Mouse (Mus musculus) neutrophil, adult 5-6 weeks (primary cell): ENCODE results near the gene Ndufs2. TPM values are rescaled to one million over a fixed set of nuclear protein-coding genes. Genes with fewer than 3 reads are reported as not detected.

Experiments
- ATAC-seq: fragments of 151-379, 151-347 bp; 2 replicates; pipeline ENCODE4 v1.8.0; 2017; ENCODE audit warnings: mild to moderate bottlenecking, moderate TSS enrichment; ENCODE audit not compliant: insufficient number of reproducible peaks, poor library complexity, low FRiP score, severe bottlenecking; ENCODE audit errors: extremely low read depth
- total RNA-seq: library from RNA; stranded (forward); fragments of 200-1000 nt; gene quantifications from 2 replicates; pipeline ENCODE4 v1.2.3, GENCODE M21; 2017

Gene Ndufs2
- total RNA-seq: 150 and 174 TPM in 2 replicates

GRCm38 (mm10) chr1:171250680-171251593 lies at the start of gene Ndufs2:
Gene Ndufs2, minus strand, starts transcription at chr1:171251388.
- ATAC-seq: no peak

- ATAC-seq: no peak
Observed at GRCm38 (mm10) chr1:171298226-171298625, 47.0 kb upstream of the Ndufs2 start.

GRCm38 (mm10) chr1:171295063-171295402 lies 43.8 kb upstream of the Ndufs2 start:
- ATAC-seq: no peak

GRCm38 (mm10) chr1:171294298-171295062 lies 43.3 kb upstream of the Ndufs2 start, which contains the start of gene Ufc1:
Gene Ufc1, minus strand, starts transcription at chr1:171295024.
- ATAC-seq: peak; percentile 99

DNA sequence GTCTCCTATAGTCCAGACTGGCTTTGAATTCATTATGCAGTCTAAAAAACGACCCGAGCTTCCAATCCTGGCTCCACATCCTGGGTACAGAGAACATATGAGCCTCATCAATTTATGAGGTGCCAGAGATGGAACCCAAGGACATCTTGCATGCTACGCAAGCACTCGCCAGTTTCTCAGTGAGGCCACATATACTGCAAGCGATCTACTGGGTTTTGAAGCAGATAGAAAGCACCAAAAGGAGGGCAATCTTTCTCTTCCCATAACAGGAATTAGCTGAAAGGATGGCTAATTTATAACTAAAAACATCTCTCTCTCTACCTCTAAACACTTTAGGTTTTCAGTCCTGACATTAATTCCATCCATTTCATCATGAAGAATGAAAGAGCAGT lies 42.7 kb upstream of the Ndufs2 start:
- no peak for ATAC-seq

DNA sequence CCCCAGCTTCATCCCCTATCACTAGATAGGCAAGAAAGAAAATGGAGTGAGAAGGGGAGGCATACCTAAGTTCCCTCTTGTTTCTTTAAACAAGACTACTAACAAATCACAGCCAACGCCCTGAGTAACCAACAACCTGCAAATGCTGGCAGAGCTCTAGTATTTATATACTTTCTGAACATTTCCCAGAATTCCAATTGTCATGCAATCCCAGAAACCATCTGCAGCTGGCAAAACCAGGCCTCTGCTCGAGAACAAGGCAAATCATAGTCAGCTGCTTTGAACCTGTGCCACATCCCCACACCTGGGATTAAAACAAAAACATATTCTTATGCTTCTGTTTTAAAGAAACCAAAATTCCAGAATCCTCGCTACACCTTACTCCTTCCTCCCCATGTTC lies 42.2 kb upstream of the Ndufs2 start:
- no peak for ATAC-seq

- ATAC-seq: no peak
Observed at GRCm38 (mm10) chr1:171288328-171288727, 37.1 kb upstream of the Ndufs2 start.

DNA sequence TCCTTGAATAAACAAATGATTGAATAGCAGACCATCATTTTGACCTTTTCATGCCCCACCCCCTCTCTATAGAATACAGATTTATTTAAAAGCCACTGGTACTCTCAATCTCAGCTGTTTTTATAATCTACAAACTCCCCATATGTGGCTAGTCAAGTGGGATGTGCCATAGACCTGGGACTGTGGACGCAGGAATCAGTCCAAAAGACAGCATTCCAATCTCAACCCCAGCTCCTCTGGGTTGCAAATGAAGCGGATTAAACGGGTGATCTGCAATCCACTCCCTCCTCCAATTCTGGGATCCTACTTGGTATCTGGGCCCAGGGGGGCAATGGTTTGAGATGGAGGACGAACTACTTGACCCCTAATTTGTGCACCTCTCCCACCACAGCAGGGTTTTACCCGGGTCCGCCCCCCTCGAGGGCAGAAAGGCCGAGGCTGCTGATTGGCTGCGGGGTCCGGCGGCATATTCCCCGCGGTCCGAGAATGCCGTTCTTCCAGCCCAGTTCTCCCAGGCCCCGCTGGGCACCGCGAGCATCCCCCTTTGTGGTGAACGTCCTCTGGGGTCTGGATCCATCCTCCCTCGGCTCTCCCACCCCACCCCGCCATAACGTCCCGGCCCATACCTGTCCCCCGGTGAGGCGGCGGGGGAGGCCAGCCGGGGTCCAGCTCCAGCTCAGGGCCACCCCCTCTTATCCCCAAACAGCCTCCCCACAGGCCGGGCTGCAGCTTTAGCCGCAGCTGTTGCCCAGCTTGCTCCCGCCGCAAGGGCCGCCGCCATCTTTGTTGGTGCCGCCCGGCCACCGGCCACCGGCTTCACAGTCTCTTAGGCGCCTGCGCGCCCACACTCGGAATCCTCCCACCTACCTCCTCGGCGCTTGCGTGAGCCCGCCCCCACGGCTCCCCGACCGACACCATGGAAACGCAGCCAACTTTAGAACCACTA lies 36.2 kb upstream of the Ndufs2 start, which contains the start of gene Usp21:
Gene Usp21 (minus strand): TSS at position 856 of the 946 bp plus-strand sequence.
- ATAC-seq: peak; percentile 97

DNA sequence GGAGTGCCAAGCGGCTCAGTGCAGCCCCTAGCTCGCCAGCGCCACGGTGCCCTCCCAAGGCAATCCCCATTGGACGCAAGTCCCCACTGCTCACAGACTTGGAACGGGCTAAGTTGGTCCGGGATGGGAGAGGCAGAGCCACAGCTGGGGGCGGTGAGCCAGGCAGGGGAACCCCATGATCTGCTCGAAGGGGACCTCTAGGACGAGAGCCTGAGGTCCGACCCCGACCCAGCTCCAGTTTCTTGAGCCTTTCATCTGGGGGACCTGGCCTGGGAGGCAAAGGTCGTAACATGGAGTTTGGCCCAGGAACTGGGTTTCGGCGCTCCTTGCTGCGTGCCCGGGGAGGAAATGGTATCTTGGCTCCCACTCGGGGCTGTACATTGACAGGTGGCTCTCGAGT lies 35.3 kb upstream of the Ndufs2 start:
- ATAC-seq: no peak

GRCm38 (mm10) chr1:171285096-171285892 lies 34.1 kb upstream of the Ndufs2 start:
- ATAC-seq: no peak

- no peak for ATAC-seq
Observed at GRCm38 (mm10) chr1:171284491-171284890, 33.3 kb upstream of the Ndufs2 start.

GRCm38 (mm10) chr1:171283188-171284160 lies 32.3 kb upstream of the Ndufs2 start:
- no peak for ATAC-seq

DNA sequence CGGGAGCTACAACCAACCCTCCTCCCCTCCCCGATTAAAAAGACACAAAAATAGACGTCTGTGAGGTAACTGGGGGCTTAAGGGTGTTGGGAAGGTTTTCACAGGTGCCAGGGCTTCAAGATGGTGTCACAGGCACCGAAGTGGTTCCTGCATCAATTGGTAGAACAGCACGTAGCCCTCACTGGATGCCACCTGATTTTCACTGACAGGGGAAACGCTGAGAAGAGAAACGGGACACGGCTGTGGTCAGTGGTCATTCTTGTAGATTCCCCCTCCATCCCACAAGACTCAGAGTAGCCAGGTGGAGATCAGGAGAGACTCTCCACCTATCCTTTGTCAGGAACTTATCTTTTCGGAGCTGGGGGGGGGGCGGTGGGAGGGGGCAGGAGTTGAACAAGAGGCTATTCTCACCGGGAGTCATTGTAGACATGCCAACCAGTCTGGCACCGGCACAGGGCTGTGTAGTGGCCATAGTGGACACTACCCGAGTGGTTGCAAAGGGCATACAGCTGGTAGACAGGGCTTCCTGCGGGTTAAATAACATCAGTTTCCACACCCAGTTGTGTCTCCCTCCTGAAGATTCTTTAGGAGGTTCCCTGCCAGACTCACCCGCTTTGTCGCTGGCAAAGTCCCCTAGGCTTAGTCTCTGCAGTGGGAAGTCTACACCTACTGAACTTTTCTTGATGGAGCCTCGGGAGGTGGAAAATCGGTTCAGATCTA lies 31.1 kb upstream of the Ndufs2 start:
- no peak for ATAC-seq

DNA sequence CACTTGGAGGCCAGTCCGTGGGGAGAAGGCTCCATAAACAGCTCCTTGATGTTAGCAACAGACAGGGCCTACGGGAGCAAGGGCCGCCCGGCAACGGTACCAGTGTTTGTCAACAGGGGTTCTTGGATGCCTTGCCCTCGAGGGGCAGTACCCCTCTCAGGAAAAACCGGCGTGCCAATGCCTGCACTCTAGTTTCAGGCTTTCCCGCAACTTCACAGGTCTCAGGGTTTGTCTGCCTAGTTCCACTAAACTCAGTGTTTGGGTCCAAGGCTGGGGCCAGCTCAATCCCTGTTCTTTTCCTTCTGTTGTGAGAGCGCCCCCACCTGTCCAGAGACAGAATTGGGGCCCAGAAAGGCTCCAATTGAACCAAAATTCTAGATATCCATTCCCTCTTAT lies 30.3 kb upstream of the Ndufs2 start:
- peak; percentile 41 for ATAC-seq

- peak; percentile 94 for ATAC-seq
Observed at GRCm38 (mm10) chr1:171280916-171281527, 29.8 kb upstream of the Ndufs2 start, which contains the start of gene Ppox. Gene Ppox, minus strand, starts transcription at chr1:171281186.
